Mouse (Mus musculus) heart, postnatal 0 days (tissue): ENCODE data around the gene Olfr1225. TPM values are rescaled to one million over a fixed set of nuclear protein-coding genes. Genes with fewer than 3 reads are reported as not detected.
"Not testable (repeated sequence)": the region's sequence is repeated elsewhere in the genome, so short reads cannot be mapped to it uniquely, and the experiment has no call there.

Experiments
- ATAC-seq: fragments of 200-750 bp; cut with Nextera tagmentation; 2 replicates; pipeline ENCODE4 v1.8.0; 2017; ENCODE audit warnings: low read depth, moderate number of reproducible peaks, moderate library complexity; ENCODE audit not compliant: insufficient read depth
- DNase-seq: peaks from one replicate; pipeline ENCODE4 v3.0.0-alpha.2; 2016; ENCODE audit warnings: low spot score
- H3K27ac ChIP-seq: fragments of 300-500 bp; sonication (generic); 2 replicates; pipeline ENCODE4 v1.5.1; 2014; ENCODE audit warnings: low read depth, mild to moderate bottlenecking
- H3K27me3 ChIP-seq: fragments of 300-500 bp; sonication (generic); 2 replicates; pipeline ENCODE4 v1.6.1; 2014; ENCODE audit warnings: low read length, mixed read lengths; ENCODE audit not compliant: control insufficient read depth, insufficient read depth
- H3K36me3 ChIP-seq: fragments of 300-500 bp; sonication (generic); replicated peaks from 2 replicates; pipeline ENCODE4 v1.6.1; 2014; ENCODE audit warnings: low read length, mixed read lengths; ENCODE audit not compliant: control insufficient read depth, insufficient read depth
- H3K4me1 ChIP-seq: fragments of 300-500 bp; sonication (generic); 2 replicates; pipeline ENCODE4 v1.6.1; 2014; ENCODE audit warnings: antibody characterized with exemption; ENCODE audit not compliant: control insufficient read depth, insufficient read depth
- H3K4me2 ChIP-seq: fragments of 300-500 bp; sonication (generic); 2 replicates; pipeline ENCODE4 v1.6.1; 2014; ENCODE audit warnings: low read depth, mild to moderate bottlenecking, low read length, moderate library complexity
- H3K4me3 ChIP-seq: fragments of 300-500 bp; sonication (generic); 2 replicates; pipeline ENCODE4 v1.5.1; 2014; ENCODE audit warnings: low read depth, low read length
- H3K9ac ChIP-seq: fragments of 300-500 bp; sonication (generic); replicated peaks from 2 replicates; pipeline ENCODE4 v1.6.1; 2014; ENCODE audit warnings: low read depth, low read length, mixed read lengths
- H3K9me3 ChIP-seq: fragments of 300-500 bp; sonication (generic); replicated peaks from 2 replicates; pipeline ENCODE4 v1.6.1; 2016; ENCODE audit warnings: low read length; ENCODE audit not compliant: control insufficient read depth
- CTCF ChIP-seq: IDR thresholded peaks from 2 replicates; pipeline ENCODE4 v1.5.1; 2016; ENCODE audit warnings: antibody characterized with exemption, control low read depth, low read depth
- EP300 ChIP-seq: IDR thresholded peaks from 2 replicates; pipeline ENCODE4 v1.6.1; 2016; ENCODE audit warnings: antibody characterized with exemption, low read depth
- WGBS: fragments of 180-500 bp; shearing (Covaris S2); extraction: QIAGEN DNeasy Blood & Tissue Kit; methylation state at CpG from one replicate; pipeline ENCODE4 v1.1.7; 2014; 5-methylcytosine and 5-hydroxymethylcytosine counted together
- polyA plus RNA-seq: library from polyadenylated mRNA; unstranded; fragments of >200 nt; fragmentation: Nextera tagmentation; extraction: Ambion mirVana; gene quantifications from 2 replicates; pipeline ENCODE4 v1.2.1, GENCODE M21; 2015
- total RNA-seq: library from RNA; depleted of rRNA; stranded (reverse); fragments of >200 nt; gene quantifications from 2 replicates; pipeline ENCODE4 v1.2.3, GENCODE M21; 2014; ENCODE audit warnings: low replicate concordance; rRNA removed

Gene Olfr1225
- total RNA-seq (not detected in 2 replicates), polyA plus RNA-seq (not detected in 2 replicates)

DNA sequence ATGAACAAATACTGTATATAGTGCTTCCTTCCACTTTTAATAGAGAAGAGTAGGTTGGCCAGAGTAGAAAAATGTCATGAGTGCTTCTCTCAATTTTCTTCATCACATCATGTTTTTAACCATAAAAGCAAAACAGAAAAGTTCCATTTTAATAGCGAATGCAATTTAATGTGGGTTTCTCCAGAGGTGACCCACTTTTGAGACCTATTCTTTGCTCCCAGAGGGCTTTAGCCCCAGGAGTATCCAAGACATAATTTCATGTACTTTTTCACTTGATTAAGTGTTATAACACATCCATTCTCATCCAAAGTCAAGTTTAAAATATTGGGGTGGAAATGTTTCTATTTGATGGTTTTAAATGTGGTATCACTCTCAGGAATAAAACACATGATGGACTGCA lies at the start of gene Olfr1225:
Gene Olfr1225 (minus strand): TSS at position 101 of the 400 bp plus-strand sequence.
- H3K27ac ChIP-seq = no peak within 1 kb of the TSS
- no peak within 1 kb of the TSS for H3K4me2 ChIP-seq
- 64% methylated on average over 1 of the region's 1 CpGs for WGBS
- H3K4me3 ChIP-seq = no peak within 1 kb of the TSS
- ATAC-seq (no peak), DNase-seq (no peak)
- no peaks in the 10 kb centered on the region for H3K9me3 ChIP-seq
- H3K36me3 ChIP-seq = no peaks in the 10 kb centered on the region
- TF ChIP-seq EP300 (no peak), CTCF (no peak)
- no peaks in the 10 kb centered on the region for H3K27me3 ChIP-seq
- no peaks in the 10 kb centered on the region for H3K4me1 ChIP-seq
- no peak within 1 kb of the TSS for H3K9ac ChIP-seq

DNA sequence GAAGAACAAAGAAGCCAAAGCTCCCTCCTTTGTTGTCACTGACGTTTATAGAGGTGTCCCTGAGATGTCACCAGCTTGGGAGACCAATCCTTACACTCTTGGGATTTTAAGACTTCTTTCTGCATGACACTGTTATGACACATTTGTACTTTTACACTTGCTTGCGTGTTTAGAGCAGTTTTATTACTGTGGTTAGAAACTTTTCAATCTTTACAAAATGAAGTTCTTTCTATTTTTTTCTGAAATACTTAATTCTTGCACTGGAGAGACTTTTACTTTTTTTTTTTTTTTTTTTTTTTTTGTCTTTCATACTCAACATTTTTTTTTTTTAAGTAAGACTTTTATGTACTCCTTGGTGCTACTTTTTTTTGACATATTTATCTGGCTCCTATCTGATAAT lies 25.5 kb upstream of the Olfr1225 start, which contains the start of gene Olfr1226:
Gene Olfr1226 (minus strand): TSS at position 101 of the 400 bp plus-strand sequence.
- H3K27me3 ChIP-seq = no peaks in the 10 kb centered on the region
- no peak within 1 kb of the TSS for H3K27ac ChIP-seq
- DNase-seq (no peak), ATAC-seq (no peak)
- no peaks in the 10 kb centered on the region for H3K36me3 ChIP-seq
- WGBS = 52% methylated on average over 2 of the region's 2 CpGs
- H3K4me2 ChIP-seq = no peak within 1 kb of the TSS
- no peak within 1 kb of the TSS for H3K9ac ChIP-seq
- no peak for TF ChIP-seq EP300
- no peak for TF ChIP-seq CTCF
- H3K4me3 ChIP-seq = no peak within 1 kb of the TSS
- H3K9me3 ChIP-seq = no peaks in the 10 kb centered on the region
- no peaks in the 10 kb centered on the region for H3K4me1 ChIP-seq

DNA sequence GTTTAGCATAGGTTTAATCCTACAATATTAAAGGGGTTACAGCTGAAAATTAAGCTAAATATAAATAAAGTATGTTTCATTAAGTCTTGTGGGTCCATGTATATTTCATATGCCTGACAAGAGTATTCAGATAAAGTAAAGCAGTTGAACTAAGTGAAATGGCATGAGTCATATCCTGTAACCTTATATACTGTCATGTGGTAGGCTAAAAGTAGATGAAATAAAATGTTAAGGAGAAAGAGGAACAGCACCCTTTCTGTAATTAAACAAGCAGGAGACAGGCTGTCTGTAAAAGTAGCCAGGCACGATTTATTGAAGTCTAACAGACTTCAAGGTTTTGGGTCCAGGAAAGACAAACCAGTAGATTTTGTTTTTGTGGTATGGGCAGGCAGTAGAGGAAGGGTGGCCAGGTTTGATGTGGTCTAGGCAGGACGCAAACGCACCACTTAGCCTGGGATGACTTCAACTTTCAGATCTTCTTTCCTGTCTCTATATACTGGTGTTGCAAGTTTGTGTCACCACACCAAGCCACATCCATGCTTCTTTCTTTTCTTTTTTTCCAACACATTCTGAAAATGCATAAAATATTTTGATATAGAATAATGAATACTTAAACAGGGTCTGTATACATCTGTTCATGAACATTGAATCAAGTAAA lies 22.0 kb upstream of the Olfr1225 start:
- Histone ChIP-seq H3K36me3 (no peaks in the 10 kb centered on the region), H3K4me1 (no peaks in the 10 kb centered on the region), H3K27ac (no peak overlapping the region), H3K4me3 (no peak overlapping the region), H3K9ac (no peak overlapping the region), H3K9me3 (no peaks in the 10 kb centered on the region), H3K4me2 (no peak overlapping the region), H3K27me3 (no peaks in the 10 kb centered on the region)
- DNase-seq = no peak
- ATAC-seq = no peak
- 70% methylated on average over 3 of the region's 3 CpGs for WGBS
- TF ChIP-seq EP300 = no peak

DNA sequence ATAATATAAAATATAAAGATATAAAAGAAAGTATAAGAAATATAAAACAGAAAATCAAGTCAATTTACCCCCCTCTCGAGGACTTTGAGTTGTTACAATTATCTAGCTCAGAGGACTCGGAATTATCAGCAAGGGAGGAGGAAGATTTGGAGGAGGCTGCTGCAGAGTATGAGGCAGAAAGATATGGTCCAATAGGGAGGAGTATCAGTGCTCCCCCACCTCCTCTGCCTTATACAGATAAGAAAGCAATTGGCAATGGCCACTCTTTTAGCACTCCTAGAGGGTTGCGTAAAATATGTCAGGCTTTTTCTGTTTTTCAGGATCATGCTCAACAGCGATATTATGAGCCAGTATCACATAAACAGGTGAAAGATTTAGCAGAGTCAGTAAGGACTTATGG lies 9.8 kb downstream of the Olfr1225 start:
- H3K9me3 ChIP-seq, H3K4me1 ChIP-seq, DNase-seq, H3K36me3 ChIP-seq, H3K4me3 ChIP-seq, H3K27me3 ChIP-seq, ATAC-seq, H3K27ac ChIP-seq, H3K9ac ChIP-seq, H3K4me2 ChIP-seq: not testable (repeated sequence)
- WGBS = 71% methylated on average over 4 of the region's 4 CpGs

DNA sequence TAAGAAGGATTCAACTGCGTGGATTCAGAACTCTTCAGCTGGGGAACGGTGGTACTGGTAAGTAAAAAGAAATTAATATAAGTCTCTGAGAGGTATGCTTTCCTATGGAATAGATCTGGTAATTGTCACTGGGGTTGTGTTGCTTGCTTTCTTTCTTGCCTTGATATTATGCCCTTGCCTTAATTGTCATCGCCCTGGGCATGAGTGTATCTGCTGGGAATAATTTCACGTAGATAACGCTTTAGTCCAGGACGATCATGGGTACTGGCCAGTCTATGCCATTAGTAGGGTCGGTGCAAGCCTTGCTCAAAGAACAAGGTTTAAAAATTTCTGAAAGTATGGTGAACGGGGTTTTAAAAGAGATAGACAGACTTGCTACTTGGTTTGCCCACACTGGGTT lies 10.5 kb downstream of the Olfr1225 start, which contains the start of gene Olfr1224-ps1:
Gene Olfr1224-ps1 (minus strand): TSS at position 101 of the 400 bp plus-strand sequence.
- DNase-seq, H3K36me3 ChIP-seq, H3K27ac ChIP-seq, H3K9me3 ChIP-seq, H3K4me2 ChIP-seq, ATAC-seq, H3K9ac ChIP-seq, H3K4me3 ChIP-seq, H3K27me3 ChIP-seq, H3K4me1 ChIP-seq: not testable (repeated sequence)
- WGBS = 81% methylated on average over 8 of the region's 8 CpGs

DNA sequence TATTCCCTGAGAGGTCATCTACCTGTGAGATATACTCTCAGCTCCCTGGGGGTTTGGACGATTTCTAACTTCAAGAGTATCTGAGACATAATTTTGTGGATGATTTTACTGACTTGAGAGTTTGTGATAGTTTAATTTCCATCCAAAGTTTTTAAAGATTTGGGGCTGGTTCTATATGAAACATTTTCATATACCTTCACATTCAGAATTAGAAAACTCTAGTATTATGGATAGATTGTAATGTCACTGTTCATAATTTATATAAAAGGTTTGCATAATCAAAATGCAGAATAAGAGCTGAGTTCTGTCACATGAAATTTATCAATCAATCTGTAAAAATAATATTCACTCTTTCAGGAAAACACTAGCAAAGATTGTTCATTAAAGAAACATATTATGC lies 23.0 kb downstream of the Olfr1225 start, which contains the start of gene Olfr1223:
Gene Olfr1223 (minus strand): TSS at position 101 of the 400 bp plus-strand sequence.
- no peak for ATAC-seq
- DNase-seq = no peak
- no peak within 1 kb of the TSS for H3K9ac ChIP-seq
- 0 out of 2 replicates have a peak, but pooled peaks cover 5% of the 10 kb centered on the region for H3K9me3 ChIP-seq
- no peaks in the 10 kb centered on the region for H3K4me1 ChIP-seq
- no peak within 1 kb of the TSS for H3K4me3 ChIP-seq
- H3K27me3 ChIP-seq = no peaks in the 10 kb centered on the region
- H3K36me3 ChIP-seq = no peaks in the 10 kb centered on the region
- H3K27ac ChIP-seq = no peak within 1 kb of the TSS
- 40% methylated on average over 1 of the region's 1 CpGs for WGBS
- TF ChIP-seq EP300 = no peak
- no peak for TF ChIP-seq CTCF
- no peak within 1 kb of the TSS for H3K4me2 ChIP-seq
